8 mouse cellular contexts compared by ENCODE assay signal in genomic region chr4:133757269-133757835, GRCm38 (mm10). TPM values are rescaled to one million over a fixed set of nuclear protein-coding genes. Genes with fewer than 3 reads are reported as not detected.
DNase-seq lines count a peak whose midpoint lies in the region; ATAC-seq lines count a peak whose summit lies in the region.

No protein-coding gene starts in this region.

- DNase-seq in MN1 (ENCODE audit: low spot score), result peak; percentile 98
- peak; percentile 78 for DNase-seq in cerebellum, adult 8-10 months
- peak; percentile 95 for DNase-seq in forelimb bud, embryonic 11.5 days (ENCODE audit: low read depth, low spot score)
- peak; percentile 72 for DNase-seq in layer of hippocampus, adult 9-10 months (ENCODE audit: low spot score)
- peak; percentile 76 for DNase-seq in ovary, postnatal 10 days (ENCODE audit: low spot score)
- peak; percentile 81 to 84 for DNase-seq in thymus, postnatal 10 days (ENCODE audit: low spot score in 2 of 2)

- H3K36me3 ChIP-seq in lung, embryonic 16.5 days (ENCODE audit: control insufficient read depth, insufficient read depth, low read length), result no peaks in the 10 kb centered on the region

- H3K27ac ChIP-seq in lung, embryonic 16.5 days (ENCODE audit: low read length), result peak overlapping the region; percentile 100

- H3K4me2 ChIP-seq in lung, embryonic 16.5 days (ENCODE audit: low read depth, low read length), result peak overlapping the region; percentile 92

- no peaks in the 10 kb centered on the region for H3K9me3 ChIP-seq in lung, embryonic 16.5 days (ENCODE audit: control insufficient read depth, low read length)

- peaks cover 17% of the 10 kb centered on the region for H3K4me1 ChIP-seq in lung, embryonic 16.5 days (replicated peaks; ENCODE audit: control insufficient read depth, insufficient read depth, low read length)

- under 1% methylated on average over 38 of the region's 38 CpGs for WGBS in lung, embryonic 16.5 days

- peak overlapping the region; percentile 84 for H3K9ac ChIP-seq in lung, embryonic 16.5 days (ENCODE audit: low read length)

- H3K27me3 ChIP-seq in lung, embryonic 16.5 days (ENCODE audit: control insufficient read depth, insufficient read depth, low read depth, low read length), result no peaks in the 10 kb centered on the region

- peak overlapping the region; percentile 66 for H3K4me3 ChIP-seq in lung, embryonic 16.5 days (ENCODE audit: low read length)

- peak; percentile 61 to 74 for ATAC-seq in hematopoietic stem cell, adult 5-6 weeks (replicated peaks in 1 of 2; ENCODE audit: insufficient read depth in 1 of 2, low FRiP score in 2 of 2, low TSS enrichment in 1 of 2, low read depth in 1 of 2, poor library complexity in 2 of 2, severe bottlenecking in 2 of 2)
- ATAC-seq in lung, embryonic 16.5 days (ENCODE audit: low read depth), result peak; percentile 50

RNA-seq across cellular contexts. Expression of gene Arid1a, which starts 0.8 kb away (rescaled TPM):
- 40.4 and 47.2 TPM in 2 replicates for total RNA-seq in hematopoietic stem cell, adult 5-6 weeks (2017)
- 28.4 and 28.9 TPM in 2 replicates for polyA plus RNA-seq in lung, embryonic 16.5 days (2015; fragmentation: Nextera tagmentation; extraction: Ambion mirVana)

Comparison
In these comparisons a context has a peak if more than half of its experiments do, and no peak if none do; other contexts are left out.
1. Peak in every context shown above with its lines: DNase-seq, ATAC-seq, H3K4me3 ChIP-seq and H3K27ac ChIP-seq.